In genomic region chr3:89486916-89487702, GRCm38 (mm10) we compare ENCODE assay signal across 31 mouse cellular contexts. TPM values are rescaled to one million over a fixed set of nuclear protein-coding genes. Genes with fewer than 3 reads are reported as not detected.
DNase-seq lines count a peak whose midpoint lies in the region; ATAC-seq and TF ChIP-seq lines count a peak whose summit lies in the region.
"Had no signal": no experiment of that assay in that cellular context is flagged by ENCODE, and none has a peak within 500 bp of the region (broad histone marks: within the 10 kb centered on the region; RNA-seq: fewer than 3 reads in every experiment).

No protein-coding gene starts in this region.

- H3K4me2 ChIP-seq in kidney, embryonic 16.5 days (replicated peaks; ENCODE audit: low read depth, low read length): no peak overlapping the region
- no peak overlapping the region for H3K4me2 ChIP-seq in kidney, embryonic 14.5 days (replicated peaks; ENCODE audit: low read depth, low read length)
- H3K4me2 ChIP-seq in heart, postnatal 0 days (ENCODE audit: low read depth, low read length): no peak overlapping the region
- H3K4me2 ChIP-seq: embryonic facial prominence, embryonic 13.5 days; forebrain, embryonic 12.5 days; hindbrain, embryonic 15.5 days; liver, embryonic 15.5 days; lung, embryonic 15.5 days; neural tube, embryonic 13.5 days had no signal

- TF ChIP-seq POLR2A in heart, adult 2 months (IDR thresholded peaks at IDR 0.05; ENCODE audit: insufficient read depth, low read depth, low read length): no peak
- TF ChIP-seq POLR2A in small intestine, adult 2 months (IDR thresholded peaks at IDR 0.05; ENCODE audit: low read depth, low read length): no peak

- WGBS in heart, adult 2 months: 32% methylated on average over 20 of the region's 20 CpGs
- WGBS in kidney, embryonic 16.5 days: 54% methylated on average over 20 of the region's 20 CpGs
- WGBS in kidney, embryonic 14.5 days: 63% methylated on average over 20 of the region's 20 CpGs
- WGBS in heart, postnatal 0 days: 48% methylated on average over 20 of the region's 20 CpGs
- WGBS in small intestine, adult 2 months: 68% methylated on average over 20 of the region's 20 CpGs

- no peaks in the 10 kb centered on the region for H3K9me3 ChIP-seq in kidney, embryonic 16.5 days (ENCODE audit: low read length)
- no peaks in the 10 kb centered on the region for H3K9me3 ChIP-seq in kidney, embryonic 14.5 days (ENCODE audit: control insufficient read depth, low read length)
- no peaks in the 10 kb centered on the region for H3K9me3 ChIP-seq in heart, postnatal 0 days (replicated peaks; ENCODE audit: control insufficient read depth, low read length)
- H3K9me3 ChIP-seq: embryonic facial prominence, embryonic 13.5 days; forebrain, embryonic 12.5 days; hindbrain, embryonic 15.5 days; liver, embryonic 15.5 days; lung, embryonic 15.5 days; neural tube, embryonic 13.5 days had no signal

- 0 out of 2 replicates have a peak, but pooled peaks have one; percentile 6 for TF ChIP-seq EP300 in heart, adult 2 months (IDR thresholded peaks at IDR 0.05; ENCODE audit: insufficient read depth, low read depth, low read length)
- TF ChIP-seq EP300 in heart, postnatal 0 days (IDR thresholded peaks at IDR 0.05; ENCODE audit: low read depth): no peak

- H3K36me3 ChIP-seq in heart, adult 2 months (ENCODE audit: control insufficient read depth, insufficient read depth, low read length): no peaks in the 10 kb centered on the region
- H3K36me3 ChIP-seq in kidney, embryonic 16.5 days (ENCODE audit: insufficient read depth, low read length): no peaks in the 10 kb centered on the region
- no peaks in the 10 kb centered on the region for H3K36me3 ChIP-seq in kidney, embryonic 14.5 days (ENCODE audit: control insufficient read depth, insufficient read depth, low read length)
- H3K36me3 ChIP-seq in heart, postnatal 0 days (replicated peaks; ENCODE audit: control insufficient read depth, insufficient read depth, low read length): no peaks in the 10 kb centered on the region
- no peaks in the 10 kb centered on the region for H3K36me3 ChIP-seq in small intestine, adult 2 months (ENCODE audit: control insufficient read depth, insufficient read depth, low read length)
- H3K36me3 ChIP-seq: embryonic facial prominence, embryonic 13.5 days; forebrain, embryonic 12.5 days; hindbrain, embryonic 15.5 days; liver, embryonic 15.5 days; lung, embryonic 15.5 days; neural tube, embryonic 13.5 days had no signal

- peak overlapping the region; percentile 42 for H3K9ac ChIP-seq in heart, adult 2 months (ENCODE audit: low read depth, low read length)
- H3K9ac ChIP-seq in kidney, embryonic 16.5 days (replicated peaks; ENCODE audit: low read length): no peak overlapping the region
- no peak overlapping the region for H3K9ac ChIP-seq in kidney, embryonic 14.5 days (ENCODE audit: low read depth, low read length)
- H3K9ac ChIP-seq in heart, postnatal 0 days (replicated peaks; ENCODE audit: low read depth, low read length): no peak overlapping the region
- H3K9ac ChIP-seq: embryonic facial prominence, embryonic 13.5 days; forebrain, embryonic 12.5 days; hindbrain, embryonic 15.5 days; liver, embryonic 15.5 days; lung, embryonic 15.5 days; neural tube, embryonic 13.5 days had no signal

- no peaks in the 10 kb centered on the region for H3K79me2 ChIP-seq in heart, adult 2 months (replicated peaks; ENCODE audit: control insufficient read depth, insufficient read depth, low read length)

- no peaks in the 10 kb centered on the region for H3K27me3 ChIP-seq in heart, adult 2 months (ENCODE audit: control insufficient read depth, insufficient read depth, low read length)
- H3K27me3 ChIP-seq in kidney, embryonic 16.5 days (ENCODE audit: insufficient read depth, low read length): peaks cover 3% of the 10 kb centered on the region; the same call in 1 of the 2 replicates
- no peaks in the 10 kb centered on the region for H3K27me3 ChIP-seq in kidney, embryonic 14.5 days (ENCODE audit: control insufficient read depth, insufficient read depth, low read length)
- no peaks in the 10 kb centered on the region for H3K27me3 ChIP-seq in heart, postnatal 0 days (ENCODE audit: control insufficient read depth, insufficient read depth, low read length)
- no peaks in the 10 kb centered on the region for H3K27me3 ChIP-seq in small intestine, adult 2 months (ENCODE audit: control insufficient read depth, insufficient read depth, low read length)

- DNase-seq in heart, adult 2 months: no peak
- no peak for DNase-seq in heart, adult 8-10 months (ENCODE audit: low spot score)
- no peak for DNase-seq in heart, postnatal 0 days (ENCODE audit: low spot score)
- DNase-seq in thymus, postnatal 0 days (ENCODE audit: low spot score): no peak
- DNase-seq: adrenal gland, postnatal 14 days; cerebellum, adult 8-10 months; cerebellum, postnatal 36 days; embryo, embryonic 11 days; layer of hippocampus, adult 9-11 months; liver; lung, postnatal 36 days; right cerebral cortex, adult 18-20 months; right cerebral cortex, postnatal 4 days; thymus, postnatal 14 days had no signal

- no peak overlapping the region for H3K4me3 ChIP-seq in heart, adult 2 months
- H3K4me3 ChIP-seq in kidney, embryonic 16.5 days (ENCODE audit: low read length): no peak overlapping the region
- no peak overlapping the region for H3K4me3 ChIP-seq in kidney, embryonic 14.5 days (ENCODE audit: low read length)
- no peak overlapping the region for H3K4me3 ChIP-seq in heart, postnatal 0 days (ENCODE audit: low read depth, low read length)
- peak overlapping the region; percentile 11; the same call in 1 of the 2 replicates for H3K4me3 ChIP-seq in small intestine, adult 2 months (ENCODE audit: low read depth, low read length)
- H3K4me3 ChIP-seq: embryonic facial prominence, embryonic 13.5 days; erythroblast, embryonic 14.5 days; forebrain, embryonic 12.5 days; hindbrain, embryonic 15.5 days; left cerebral cortex, adult 2 months; liver, embryonic 15.5 days; lung, embryonic 15.5 days; myocyte; neural tube, embryonic 13.5 days had no signal

- TF ChIP-seq CTCF in heart, adult 2 months (IDR thresholded peaks at IDR 0.05): no peak
- no peak for TF ChIP-seq CTCF in heart, postnatal 0 days (IDR thresholded peaks at IDR 0.05; ENCODE audit: low read depth)
- no peak for TF ChIP-seq CTCF in small intestine, adult 2 months (IDR thresholded peaks at IDR 0.05; ENCODE audit: extremely low read depth, insufficient read length, insufficient replicate concordance, low read depth, low read length)

- ATAC-seq in kidney, embryonic 16.5 days (ENCODE audit: low FRiP score, low TSS enrichment): 0 out of 2 replicates have a peak, but pooled peaks have one; percentile 26
- no peak for ATAC-seq in kidney, embryonic 14.5 days (ENCODE audit: low FRiP score, low TSS enrichment)
- peak; percentile 20; the same call in 1 of the 2 replicates for ATAC-seq in heart, postnatal 0 days (ENCODE audit: insufficient read depth, low read depth)
- ATAC-seq: midbrain, embryonic 16.5 days had no signal

- H3K4me1 ChIP-seq in heart, adult 2 months (ENCODE audit: control insufficient read depth, insufficient read depth, low read length): peaks cover 6% of the 10 kb centered on the region
- H3K4me1 ChIP-seq in kidney, embryonic 16.5 days (ENCODE audit: insufficient read depth, low read length): peaks cover 2% of the 10 kb centered on the region; the same call in 1 of the 2 replicates
- H3K4me1 ChIP-seq in kidney, embryonic 14.5 days (ENCODE audit: control insufficient read depth, insufficient read depth, low read length): no peaks in the 10 kb centered on the region
- H3K4me1 ChIP-seq in heart, postnatal 0 days (ENCODE audit: control insufficient read depth, insufficient read depth): peaks cover 8% of the 10 kb centered on the region; the same call in 1 of the 2 replicates
- H3K4me1 ChIP-seq in small intestine, adult 2 months (ENCODE audit: control insufficient read depth, insufficient read depth, insufficient read length, low read length): peaks cover 5% of the 10 kb centered on the region
- H3K4me1 ChIP-seq: forebrain, embryonic 12.5 days; hindbrain, embryonic 15.5 days; liver, embryonic 15.5 days; neural tube, embryonic 13.5 days had no signal

- intact Hi-C loops in heart, adult 2 months (cut with DNase I): loop anchor here (5.0 kb wide), 2 partner anchors 40 to 90 kb away; no protein-coding TSS in a partner anchor

- H3K27ac ChIP-seq in heart, adult 2 months: peak overlapping the region; percentile 40
- H3K27ac ChIP-seq in kidney, embryonic 16.5 days (ENCODE audit: low read length): no peak overlapping the region
- H3K27ac ChIP-seq in kidney, embryonic 14.5 days (ENCODE audit: low read depth, low read length): no peak overlapping the region
- no peak overlapping the region for H3K27ac ChIP-seq in heart, postnatal 0 days (ENCODE audit: low read depth)
- H3K27ac ChIP-seq in small intestine, adult 2 months (ENCODE audit: insufficient read depth, low read depth, low read length): no peak overlapping the region
- H3K27ac ChIP-seq: embryonic facial prominence, embryonic 13.5 days; forebrain, embryonic 12.5 days; hindbrain, embryonic 15.5 days; kidney, postnatal 0 days; left cerebral cortex, adult 2 months; liver, embryonic 15.5 days; lung, embryonic 15.5 days; neural tube, embryonic 13.5 days had no signal

RNA-seq across cellular contexts. Expression of gene Pmvk, which starts 32.8 kb away (rescaled TPM):
- 1 to 10 TPM; 6.7 to 7.5 TPM for total RNA-seq in heart, adult 2 months (2021)
- 14.8 and 21.5 TPM in 2 replicates for polyA plus RNA-seq in heart, adult 2 months (2012; rRNA removed)
- 1 to 10 TPM; 5.5 to 8.6 (median 7.5) TPM for total RNA-seq in heart, adult 8-10 months (2022)
- polyA plus RNA-seq in kidney, embryonic 16.5 days (2015; fragmentation: Nextera tagmentation; extraction: Ambion mirVana): 56.1 and 59.3 TPM in 2 replicates
- polyA plus RNA-seq in kidney, embryonic 14.5 days (2014; fragmentation: Nextera tagmentation; extraction: Ambion mirVana): 53.8 and 60.4 TPM in 2 replicates
- total RNA-seq in heart, postnatal 0 days (2014; rRNA removed; ENCODE audit: low replicate concordance): 26.2 and 38.0 TPM in 2 replicates
- polyA plus RNA-seq in heart, postnatal 0 days (2015; fragmentation: Nextera tagmentation; extraction: Ambion mirVana): 50.7 and 52.9 TPM in 2 replicates
- 9.0 and 18.3 TPM in 2 replicates for polyA plus RNA-seq in small intestine, adult 2 months (2012; rRNA removed)
- 39.3 and 40.3 TPM in 2 replicates for polyA plus RNA-seq in thymus, postnatal 0 days (2015; fragmentation: Nextera tagmentation; extraction: Ambion mirVana)

RNA-seq across cellular contexts. Expression of gene Kcnn3, which starts 32.9 kb away (rescaled TPM):
- 1 to 10 TPM; 2.0 to 3.3 TPM for total RNA-seq in heart, adult 2 months (2021)
- 0.84 and 2.0 TPM in 2 replicates for polyA plus RNA-seq in heart, adult 2 months (2012; rRNA removed)
- 1 to 10 TPM; 2.1 to 3.4 (median 2.4) TPM for total RNA-seq in heart, adult 8-10 months (2022)
- 2.5 and 2.6 TPM in 2 replicates for polyA plus RNA-seq in kidney, embryonic 16.5 days (2015; fragmentation: Nextera tagmentation; extraction: Ambion mirVana)
- polyA plus RNA-seq in kidney, embryonic 14.5 days (2014; fragmentation: Nextera tagmentation; extraction: Ambion mirVana): 1.4 and 2.1 TPM in 2 replicates
- 4.7 and 4.9 TPM in 2 replicates for total RNA-seq in heart, postnatal 0 days (2014; rRNA removed; ENCODE audit: low replicate concordance)
- 1.5 TPM in 2 replicates for polyA plus RNA-seq in heart, postnatal 0 days (2015; fragmentation: Nextera tagmentation; extraction: Ambion mirVana)
- 3.3 and 4.6 TPM in 2 replicates for polyA plus RNA-seq in small intestine, adult 2 months (2012; rRNA removed)
- polyA plus RNA-seq in thymus, postnatal 0 days (2015; fragmentation: Nextera tagmentation; extraction: Ambion mirVana): 7.3 and 8.8 TPM in 2 replicates
- total RNA-seq: granulocyte monocyte progenitor cell, adult 5-6 weeks; hematopoietic stem cell, adult 5-6 weeks; megakaryocyte-erythroid progenitor cell, adult 5-6 weeks had no signal

RNA-seq across cellular contexts. Expression of gene Pbxip1, which starts 50.6 kb away (rescaled TPM):
- total RNA-seq in heart, adult 2 months (2021): 10 to 100 TPM; 55.7 to 67.5 TPM
- polyA plus RNA-seq in heart, adult 2 months (2012; rRNA removed): 56.2 and 58.2 TPM in 2 replicates
- 10 to 100 TPM; 67.8 to 74.7 (median 71.2) TPM for total RNA-seq in heart, adult 8-10 months (2022)
- 47.5 and 51.7 TPM in 2 replicates for polyA plus RNA-seq in kidney, embryonic 16.5 days (2015; fragmentation: Nextera tagmentation; extraction: Ambion mirVana)
- 15.5 and 19.4 TPM in 2 replicates for polyA plus RNA-seq in kidney, embryonic 14.5 days (2014; fragmentation: Nextera tagmentation; extraction: Ambion mirVana)
- total RNA-seq in heart, postnatal 0 days (2014; rRNA removed; ENCODE audit: low replicate concordance): 73.2 and 81.0 TPM in 2 replicates
- polyA plus RNA-seq in heart, postnatal 0 days (2015; fragmentation: Nextera tagmentation; extraction: Ambion mirVana): 75.7 and 84.4 TPM in 2 replicates
- 26.8 and 36.5 TPM in 2 replicates for polyA plus RNA-seq in small intestine, adult 2 months (2012; rRNA removed)
- polyA plus RNA-seq in thymus, postnatal 0 days (2015; fragmentation: Nextera tagmentation; extraction: Ambion mirVana): 23.1 and 27.3 TPM in 2 replicates

RNA-seq across cellular contexts. Expression of gene Pygo2, which starts 57.1 kb away (rescaled TPM):
- total RNA-seq in heart, adult 2 months (2021): 10 to 100 TPM; 12.5 to 15.3 TPM
- polyA plus RNA-seq in heart, adult 2 months (2012; rRNA removed): 14.4 and 17.3 TPM in 2 replicates
- 10 to 100 TPM; 13.3 to 17.9 (median 14.9) TPM for total RNA-seq in heart, adult 8-10 months (2022)
- polyA plus RNA-seq in kidney, embryonic 16.5 days (2015; fragmentation: Nextera tagmentation; extraction: Ambion mirVana): 38.9 and 41.2 TPM in 2 replicates
- polyA plus RNA-seq in kidney, embryonic 14.5 days (2014; fragmentation: Nextera tagmentation; extraction: Ambion mirVana): 45.7 and 53.0 TPM in 2 replicates
- 24.1 and 49.8 TPM in 2 replicates for total RNA-seq in heart, postnatal 0 days (2014; rRNA removed; ENCODE audit: low replicate concordance)
- polyA plus RNA-seq in heart, postnatal 0 days (2015; fragmentation: Nextera tagmentation; extraction: Ambion mirVana): 9.6 and 10.4 TPM in 2 replicates
- 61.7 and 87.5 TPM in 2 replicates for polyA plus RNA-seq in small intestine, adult 2 months (2012; rRNA removed)
- 21.3 and 22.3 TPM in 2 replicates for polyA plus RNA-seq in thymus, postnatal 0 days (2015; fragmentation: Nextera tagmentation; extraction: Ambion mirVana)
